Mouse (Mus musculus): ENCODE data around the gene Tef. TPM values are rescaled to one million over a fixed set of nuclear protein-coding genes. Genes with fewer than 3 reads are reported as not detected.

The Tef gene
- total RNA-seq, 2 experiments from 2014 or later, result 68.1 to 69.6 TPM

- no peak for DNase-seq
- intact Hi-C loops (cut with DNase I), result no loop called here
Observed at GRCm38 (mm10) chr15:81822631-81823030, 20.4 kb downstream of the Tef start.

- intact Hi-C loops (cut with DNase I), result no loop called here
- no peak for DNase-seq
Observed at GRCm38 (mm10) chr15:81824832-81825231, 22.6 kb downstream of the Tef start.

GRCm38 (mm10) chr15:81828426-81829207 lies 26.4 kb downstream of the Tef start:
- intact Hi-C loops (cut with DNase I), result no loop called here
- no peak for DNase-seq

GRCm38 (mm10) chr15:81829208-81829580 lies 27.0 kb downstream of the Tef start:
- DNase-seq, result no peak
- intact Hi-C loops (cut with DNase I), result no loop called here

GRCm38 (mm10) chr15:81830530-81830929 lies 28.3 kb downstream of the Tef start:
- no peak for DNase-seq
- intact Hi-C loops (cut with DNase I), result loop anchor here (10.0 kb wide), 1 partner anchor 74 kb away; no protein-coding TSS in a partner anchor

GRCm38 (mm10) chr15:81831136-81831825 lies 29.1 kb downstream of the Tef start:
- DNase-seq, result peak; percentile 96
- intact Hi-C loops (cut with DNase I), result loop anchor here (10.0 kb wide), 1 partner anchor 74 kb away; no protein-coding TSS in a partner anchor

- intact Hi-C loops (cut with DNase I), result loop anchor here (10.0 kb wide), 1 partner anchor 73 kb away; no protein-coding TSS in a partner anchor
- no peak for DNase-seq
Observed at GRCm38 (mm10) chr15:81832219-81832618, 30.0 kb downstream of the Tef start.

- DNase-seq, result no peak
- intact Hi-C loops (cut with DNase I), result loop anchor here (10.0 kb wide), 1 partner anchor 71 kb away; no protein-coding TSS in a partner anchor
Observed at GRCm38 (mm10) chr15:81833481-81833880, 31.3 kb downstream of the Tef start.

GRCm38 (mm10) chr15:81834171-81834841 lies 32.1 kb downstream of the Tef start:
- DNase-seq, result peak; percentile 50
- intact Hi-C loops (cut with DNase I), result loop anchor here (10.0 kb wide), 1 partner anchor 70 kb away; no protein-coding TSS in a partner anchor

- DNase-seq, result no peak
- intact Hi-C loops (cut with DNase I), result loop anchor here (10.0 kb wide), 1 partner anchor 70 kb away; no protein-coding TSS in a partner anchor
Observed at GRCm38 (mm10) chr15:81835007-81835880, 33.0 kb downstream of the Tef start.

GRCm38 (mm10) chr15:81836124-81836821 lies 34.1 kb downstream of the Tef start:
- DNase-seq, result peak; percentile 55
- intact Hi-C loops (cut with DNase I), result loop anchor here (10.0 kb wide), 1 partner anchor 69 kb away; no protein-coding TSS in a partner anchor

GRCm38 (mm10) chr15:81836966-81837920 lies 35.0 kb downstream of the Tef start:
- intact Hi-C loops (cut with DNase I), result loop anchor here (10.0 kb wide), 1 partner anchor 68 kb away; no protein-coding TSS in a partner anchor
- DNase-seq, result no peak

- intact Hi-C loops (cut with DNase I), result loop anchor here (10.0 kb wide), 1 partner anchor 66 kb away; no protein-coding TSS in a partner anchor
- DNase-seq, result no peak
Observed at GRCm38 (mm10) chr15:81838554-81839235, 36.5 kb downstream of the Tef start.

- peak; percentile 93 for DNase-seq
- intact Hi-C loops (cut with DNase I), result loop anchor here (10.0 kb wide), 1 partner anchor 65 kb away; no protein-coding TSS in a partner anchor
Observed at GRCm38 (mm10) chr15:81839634-81840033, 37.4 kb downstream of the Tef start.

- no peak for DNase-seq
- intact Hi-C loops (cut with DNase I), result no loop called here
Observed at GRCm38 (mm10) chr15:81840306-81840705, 38.1 kb downstream of the Tef start.

GRCm38 (mm10) chr15:81842275-81842674 lies 40.1 kb downstream of the Tef start:
- intact Hi-C loops (cut with DNase I), result no loop called here
- no peak for DNase-seq

GRCm38 (mm10) chr15:81845033-81845625 lies 42.9 kb downstream of the Tef start:
- DNase-seq, result no peak
- intact Hi-C loops (cut with DNase I), result no loop called here

Measured in left cerebral cortex, postnatal 4 days (tissue).